Mouse (Mus musculus) NIH3T3 (cell line): ENCODE data around the gene Irf4.
A peak's percentile ranks its signal among the peaks of the same experiment; 100 is the strongest.

Experiments
- DNase-seq: peaks from one replicate; pipeline ENCODE4 v3.0.0-alpha.2; 2012; ENCODE audit warnings: low read depth

Irf4 gene

DNA sequence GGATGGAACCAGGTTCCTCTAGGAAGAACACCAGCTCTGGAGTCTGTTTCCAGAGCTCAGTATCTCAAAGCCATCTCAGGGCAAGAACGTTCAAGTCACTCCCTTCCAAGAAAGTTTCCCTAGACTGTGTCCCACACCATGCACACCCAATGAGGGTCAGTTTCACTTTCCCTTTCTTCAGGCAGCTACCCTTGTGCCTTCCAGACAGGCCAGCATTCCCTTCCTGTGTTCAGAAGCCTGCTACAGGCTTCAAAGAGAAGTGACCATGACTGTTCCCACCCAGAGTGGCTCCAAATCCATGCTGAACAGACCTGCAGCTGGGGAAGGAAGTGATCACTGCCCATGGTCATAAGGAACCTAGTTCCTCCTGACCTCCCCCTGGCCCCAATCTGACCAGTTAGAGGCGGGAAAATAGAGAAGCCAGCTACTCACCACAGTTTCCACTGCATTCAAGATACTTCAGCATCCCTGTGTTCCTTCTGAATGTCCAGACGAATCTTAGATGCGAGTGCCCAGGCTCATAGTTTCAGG is 10.7 kb upstream of the Irf4 start:
- no peak for DNase-seq

DNA sequence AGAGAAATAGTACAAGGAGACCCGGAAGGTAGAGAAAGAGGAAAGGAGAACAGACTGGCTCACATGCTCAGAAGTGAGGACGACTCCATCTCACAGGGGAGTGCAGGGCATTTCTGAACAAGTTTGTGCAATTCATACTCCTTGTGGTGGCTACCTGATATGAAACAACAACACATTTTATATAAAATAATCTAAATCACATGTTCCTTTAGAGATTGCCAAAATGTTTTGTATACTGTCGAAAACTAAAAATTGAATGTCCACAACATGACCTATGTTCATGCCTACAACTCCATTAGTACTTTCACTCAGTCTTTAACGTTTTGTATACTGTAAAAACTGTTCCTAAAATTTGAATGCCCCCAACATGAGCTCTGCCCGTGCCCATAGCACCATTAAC is 7.9 kb upstream of the Irf4 start:
- DNase-seq: no peak

DNA sequence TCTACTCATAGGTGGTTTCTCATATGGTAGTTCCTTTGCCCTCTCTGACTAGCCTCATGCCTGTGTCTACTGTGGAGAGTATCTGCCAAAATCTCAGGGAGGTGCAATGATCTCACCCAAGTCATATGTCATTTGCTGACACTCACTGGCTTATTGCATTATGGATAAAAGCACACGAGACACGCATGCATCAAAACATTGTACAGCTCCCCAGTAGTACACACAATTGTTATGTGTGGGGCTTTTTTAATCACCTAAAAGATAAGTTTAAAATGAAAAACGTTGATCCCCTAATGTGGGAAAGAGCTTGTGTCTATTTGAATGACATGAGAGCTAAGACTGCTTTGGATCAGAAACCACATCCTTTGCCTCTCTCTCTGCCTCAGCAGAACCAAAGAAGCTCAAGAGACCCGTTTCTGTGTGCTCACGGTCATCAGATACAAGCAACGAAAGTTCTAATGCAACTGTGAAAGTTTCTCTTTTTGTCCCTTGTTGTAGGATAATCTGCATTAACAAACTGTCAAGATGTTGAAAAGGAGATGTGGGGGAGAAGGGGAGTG is 6.5 kb upstream of the Irf4 start:
- DNase-seq: no peak

DNA sequence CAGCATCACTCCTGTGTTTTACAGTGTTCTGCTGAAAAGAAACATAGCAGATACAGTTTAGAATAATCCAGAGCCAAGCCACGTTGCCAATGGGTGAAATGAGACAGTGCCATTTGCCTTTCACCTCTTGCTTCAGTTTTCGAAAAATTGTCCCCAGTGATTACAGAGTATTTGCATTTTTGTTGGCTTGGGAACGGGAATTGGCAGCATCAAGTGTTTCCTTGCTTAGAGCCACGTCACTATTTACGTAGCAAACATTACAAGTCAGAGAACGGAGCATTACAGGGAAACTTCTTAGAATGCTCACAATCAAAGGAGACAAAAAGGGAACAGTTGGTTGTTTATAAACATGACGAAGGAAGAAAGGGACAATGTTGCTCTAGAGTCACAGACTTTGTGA is 3.9 kb upstream of the Irf4 start:
- no peak for DNase-seq

DNA sequence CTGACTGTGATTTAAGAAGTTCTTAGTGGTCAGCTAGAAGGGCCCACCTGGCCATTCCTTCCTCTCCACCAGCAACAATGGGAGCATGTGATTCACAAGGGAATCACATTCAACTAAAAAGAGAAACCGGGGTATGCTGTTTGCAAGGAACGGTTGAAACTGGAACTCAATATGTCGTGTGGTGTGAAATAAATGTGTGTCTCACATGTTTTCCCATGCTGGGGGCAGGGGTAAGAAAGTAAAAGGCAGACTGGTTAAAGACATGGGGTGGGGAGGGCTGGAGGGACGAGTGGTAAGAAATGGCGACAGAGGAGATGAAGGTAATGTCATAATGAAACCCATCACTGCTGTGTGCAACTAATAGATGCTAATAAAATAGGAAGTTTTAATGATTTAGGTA is 2.0 kb upstream of the Irf4 start:
- DNase-seq: no peak

DNA sequence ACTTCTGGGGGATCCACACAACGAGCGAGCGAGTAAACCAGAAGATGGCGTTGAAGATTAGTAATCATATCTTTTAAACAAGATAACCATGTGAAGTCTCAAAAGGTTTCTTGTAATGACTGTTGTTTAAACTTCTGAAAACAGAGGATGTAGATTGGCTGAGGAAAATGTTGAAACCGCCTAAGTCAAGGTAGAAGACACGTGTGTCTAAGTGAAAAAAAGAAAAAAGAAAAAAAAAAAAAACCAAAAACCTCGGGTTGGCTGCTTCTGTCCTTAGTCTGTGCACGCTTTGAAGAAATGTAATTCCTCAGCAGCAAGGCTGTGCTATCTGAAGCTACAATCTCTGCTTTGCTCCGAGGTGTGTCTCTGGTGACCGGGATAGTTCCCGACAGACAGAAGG is 1.5 kb upstream of the Irf4 start:
- no peak for DNase-seq

DNA sequence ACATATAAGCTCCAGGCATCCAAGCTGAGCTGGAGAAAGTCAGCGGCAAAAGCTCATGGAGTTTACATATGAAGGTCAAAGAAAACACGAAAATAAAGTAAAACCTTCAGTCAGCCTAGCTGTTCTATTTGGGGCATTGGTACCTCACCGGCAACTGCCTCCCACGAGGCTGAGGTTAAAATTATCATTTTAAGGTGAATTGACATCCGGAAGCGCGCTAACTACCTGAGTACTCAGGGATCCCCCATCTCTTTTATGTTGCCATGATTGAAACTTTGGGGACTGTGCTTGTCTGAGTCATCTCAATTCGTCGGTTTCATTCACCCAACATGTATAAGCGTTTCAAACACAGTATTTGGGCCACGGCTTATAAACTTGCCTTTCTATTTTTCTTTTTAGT is 705 bp upstream of the Irf4 start:
- no peak for DNase-seq

DNA sequence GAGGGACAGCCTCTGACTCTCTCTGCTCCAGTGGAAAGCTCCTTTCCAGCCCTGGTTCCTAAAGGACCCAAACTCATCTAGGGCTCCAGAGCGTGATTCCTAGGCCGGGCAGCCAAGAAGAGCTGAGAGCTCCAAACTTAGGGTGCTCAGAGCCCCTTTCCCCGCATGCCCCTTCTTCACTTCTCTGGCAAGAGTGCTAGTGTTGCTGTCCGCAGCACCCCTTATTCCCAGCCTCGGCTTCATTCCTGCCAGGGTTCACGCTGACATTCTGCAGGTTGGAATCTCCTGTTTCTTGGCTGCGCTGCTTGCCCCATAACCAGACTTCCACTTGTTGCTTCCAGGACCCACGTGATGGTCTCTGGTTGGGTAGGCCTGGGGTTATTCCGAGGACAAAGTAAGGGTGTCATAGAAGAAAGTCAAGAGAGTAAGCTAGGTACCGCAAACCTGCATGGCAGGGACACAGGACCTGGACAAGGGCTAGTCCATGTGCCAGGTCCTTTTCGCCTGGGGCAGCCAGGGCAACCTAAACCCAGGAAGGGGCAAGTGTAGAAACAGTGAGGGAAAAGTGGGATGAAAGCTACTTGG is 623 bp downstream of the Irf4 start:
- DNase-seq: no peak

DNA sequence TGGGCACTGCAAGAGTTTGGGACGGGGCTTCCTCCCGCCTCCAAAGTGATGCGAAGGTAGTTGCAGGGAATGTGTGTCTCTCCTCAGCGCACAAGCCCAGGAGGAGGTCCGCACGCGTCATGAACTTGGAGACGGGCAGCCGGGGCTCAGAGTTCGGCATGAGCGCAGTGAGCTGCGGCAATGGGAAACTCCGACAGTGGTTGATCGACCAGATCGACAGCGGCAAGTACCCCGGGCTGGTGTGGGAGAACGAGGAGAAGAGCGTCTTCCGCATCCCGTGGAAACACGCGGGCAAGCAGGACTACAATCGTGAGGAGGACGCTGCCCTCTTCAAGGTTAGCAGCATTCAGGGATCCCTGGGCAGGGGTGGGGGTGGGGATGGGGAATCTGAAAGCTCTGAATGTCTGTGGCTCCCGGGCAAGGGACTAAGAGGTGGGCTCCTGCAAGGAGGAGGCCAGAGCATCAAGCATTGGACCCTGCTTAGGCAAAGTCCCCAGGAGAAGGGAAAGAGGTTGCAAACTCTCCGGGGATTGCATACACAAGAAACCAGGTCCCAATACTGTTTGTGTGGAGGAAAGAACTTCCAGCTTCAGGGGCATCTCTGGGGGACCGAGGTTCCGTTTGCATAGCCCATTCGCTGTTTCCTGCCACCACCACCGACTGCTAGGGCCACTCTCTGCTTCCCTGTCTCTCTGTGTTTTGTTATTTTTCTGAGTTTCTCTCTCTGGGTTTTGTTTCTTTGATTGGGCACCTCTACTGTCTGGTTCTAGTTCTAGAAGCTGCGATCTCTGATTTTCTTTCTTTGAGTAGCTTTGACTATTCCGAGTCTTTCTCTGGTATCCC is 1.7 kb downstream of the Irf4 start:
- DNase-seq: no peak

DNA sequence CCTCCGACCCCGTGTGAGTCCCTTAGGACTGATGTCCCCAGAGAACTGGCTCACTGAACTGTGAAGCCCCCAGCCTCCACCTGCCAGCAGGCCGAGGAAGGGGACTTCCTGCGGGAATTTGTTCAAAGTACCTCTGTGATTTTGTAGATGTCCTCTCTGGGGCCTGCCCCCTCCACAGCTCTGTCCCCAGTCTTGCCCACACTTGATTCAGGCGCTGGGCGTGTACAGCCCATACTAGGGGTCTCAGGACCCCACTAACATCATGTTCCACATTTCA is 2.2 kb downstream of the Irf4 start:
- DNase-seq: no peak

DNA sequence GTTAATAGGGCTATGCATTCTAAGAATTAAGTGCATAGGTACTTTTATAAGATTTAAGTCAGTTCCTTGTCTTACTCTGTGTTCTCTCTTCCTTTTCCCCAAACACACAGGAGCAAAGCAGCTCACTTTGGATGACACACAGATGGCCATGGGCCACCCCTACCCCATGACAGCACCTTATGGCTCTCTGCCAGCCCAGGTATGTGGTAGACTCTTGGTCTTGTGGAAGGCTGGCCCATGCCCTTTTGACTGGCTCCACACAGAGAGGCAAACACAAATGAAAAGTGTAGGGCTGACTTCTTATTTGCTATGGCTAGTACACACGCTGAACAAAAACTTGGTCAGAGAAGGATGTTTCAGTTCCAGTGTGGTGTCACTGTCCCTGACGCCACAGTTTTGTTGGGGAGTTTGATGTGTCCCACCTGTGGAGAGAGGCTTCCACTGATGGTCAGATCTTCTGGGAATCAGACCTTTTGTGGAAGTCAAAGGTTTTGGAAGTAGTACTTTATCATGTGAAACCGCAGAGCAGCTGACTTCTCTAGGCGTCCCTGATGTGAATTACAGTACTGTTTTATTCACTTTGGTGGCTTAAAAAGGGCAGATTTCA is 3.7 kb downstream of the Irf4 start:
- no peak for DNase-seq

DNA sequence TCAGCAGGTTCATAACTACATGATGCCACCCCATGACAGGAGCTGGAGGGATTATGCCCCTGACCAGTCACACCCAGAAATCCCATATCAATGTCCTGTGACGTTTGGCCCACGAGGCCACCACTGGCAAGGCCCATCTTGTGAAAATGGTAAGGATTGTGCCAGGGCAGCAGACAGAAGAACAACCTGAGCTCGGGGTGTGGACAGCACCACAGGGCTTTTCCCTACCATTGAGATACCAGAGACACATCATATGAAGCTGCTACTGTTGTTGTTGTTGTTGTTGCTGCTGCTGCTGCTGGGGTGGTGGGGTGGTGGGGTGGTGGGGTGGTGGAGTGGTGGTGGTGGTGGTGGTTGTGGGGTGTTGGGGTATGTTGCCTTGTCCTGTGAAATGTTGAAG is 4.4 kb downstream of the Irf4 start:
- DNase-seq: no peak

DNA sequence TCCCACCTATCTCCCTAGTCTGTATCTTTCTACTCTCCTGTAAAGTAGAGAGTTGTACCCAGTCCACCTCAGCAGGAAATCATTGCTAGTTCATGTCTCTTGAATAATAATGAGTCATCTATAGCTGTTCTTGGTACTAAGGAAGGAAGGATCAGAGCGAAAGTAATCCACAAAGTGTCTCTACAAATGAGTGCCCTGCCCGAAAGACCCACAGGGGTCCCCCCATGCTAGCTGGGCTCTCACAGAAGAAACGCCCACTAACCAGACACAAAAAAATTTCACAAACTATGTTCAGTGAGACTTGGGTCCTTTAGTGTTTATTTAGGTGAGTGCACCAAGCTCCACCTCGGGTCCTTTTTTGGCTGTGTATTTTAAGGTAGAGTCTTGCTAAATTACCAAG is 5.0 kb downstream of the Irf4 start:
- no peak for DNase-seq

DNA sequence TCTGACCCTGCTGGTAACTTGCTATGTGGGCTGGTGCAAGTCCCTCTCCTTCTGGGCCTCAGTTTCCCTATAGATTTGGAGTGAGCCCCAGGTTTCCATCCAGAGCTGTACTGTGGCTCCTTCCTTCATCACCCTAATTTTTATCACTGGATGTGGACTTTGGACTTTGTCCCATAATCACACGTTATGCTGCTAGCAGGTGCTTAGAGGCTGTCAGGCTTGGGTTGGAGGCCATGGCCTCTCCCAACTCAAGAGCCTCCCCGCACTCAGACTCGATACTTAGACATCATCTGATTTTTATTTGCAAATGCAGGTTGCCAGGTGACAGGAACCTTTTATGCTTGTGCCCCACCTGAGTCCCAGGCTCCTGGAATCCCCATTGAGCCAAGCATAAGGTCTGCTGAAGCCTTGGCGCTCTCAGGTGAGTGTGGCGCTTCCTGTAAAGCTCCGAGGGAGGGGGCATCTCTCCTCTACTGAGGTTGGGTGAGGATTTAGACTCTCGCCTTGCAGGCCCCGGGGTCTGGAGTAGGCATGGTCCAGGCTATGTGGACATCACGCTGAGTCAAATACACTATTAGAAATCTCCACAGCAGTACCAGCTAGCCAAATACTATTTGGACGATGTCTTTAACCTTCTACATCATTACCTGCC is 5.9 kb downstream of the Irf4 start:
- no peak for DNase-seq

DNA sequence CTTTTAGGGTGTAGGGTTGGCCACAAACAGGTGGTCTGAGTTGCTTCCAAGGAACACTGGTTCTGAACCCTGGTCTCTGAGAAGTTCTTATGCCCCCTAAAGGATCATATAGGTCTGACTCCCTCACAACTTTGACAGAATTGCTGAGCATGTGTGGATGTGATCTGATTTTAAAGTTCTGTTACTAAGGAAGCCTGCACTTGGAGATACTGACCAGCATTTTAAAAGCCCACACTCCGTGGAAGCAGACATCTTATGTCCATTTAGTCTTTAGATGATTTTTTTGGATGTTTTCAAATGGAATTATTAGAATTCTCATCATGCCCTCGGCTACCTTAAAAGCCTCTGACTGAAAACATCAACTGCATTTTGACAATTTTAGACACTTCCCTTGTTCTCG is 6.6 kb downstream of the Irf4 start:
- DNase-seq: no peak

DNA sequence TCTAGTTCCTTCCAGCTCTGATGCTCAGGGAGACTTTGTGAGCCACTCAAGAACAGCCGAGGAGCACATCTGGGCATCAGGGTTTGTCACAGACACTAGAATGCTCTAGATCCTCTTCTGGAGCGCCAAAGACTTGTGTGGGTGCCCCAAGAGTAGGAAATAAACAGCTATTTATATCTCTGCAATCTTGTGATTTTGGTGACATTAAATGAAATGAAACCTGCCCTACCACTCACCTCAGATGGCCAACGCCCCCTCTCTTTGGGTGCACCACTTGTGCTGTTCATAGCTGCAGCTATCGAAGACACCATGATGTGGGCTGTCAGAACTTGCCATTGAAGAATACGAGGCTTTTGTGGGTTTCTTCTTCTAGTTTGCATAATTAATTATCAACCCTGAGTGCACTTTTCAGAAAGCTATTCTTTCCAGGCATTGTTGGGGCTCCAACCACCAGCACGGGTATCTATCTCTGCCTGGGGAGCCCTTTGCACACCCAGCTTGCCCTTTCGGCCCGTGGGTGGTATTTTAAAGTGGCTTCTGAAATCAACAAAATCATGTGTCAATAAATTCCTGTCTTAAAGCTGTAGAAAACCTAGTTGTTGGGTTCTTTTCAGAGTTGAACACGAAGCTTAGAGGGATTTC is 7.1 kb downstream of the Irf4 start:
- DNase-seq: no peak

DNA sequence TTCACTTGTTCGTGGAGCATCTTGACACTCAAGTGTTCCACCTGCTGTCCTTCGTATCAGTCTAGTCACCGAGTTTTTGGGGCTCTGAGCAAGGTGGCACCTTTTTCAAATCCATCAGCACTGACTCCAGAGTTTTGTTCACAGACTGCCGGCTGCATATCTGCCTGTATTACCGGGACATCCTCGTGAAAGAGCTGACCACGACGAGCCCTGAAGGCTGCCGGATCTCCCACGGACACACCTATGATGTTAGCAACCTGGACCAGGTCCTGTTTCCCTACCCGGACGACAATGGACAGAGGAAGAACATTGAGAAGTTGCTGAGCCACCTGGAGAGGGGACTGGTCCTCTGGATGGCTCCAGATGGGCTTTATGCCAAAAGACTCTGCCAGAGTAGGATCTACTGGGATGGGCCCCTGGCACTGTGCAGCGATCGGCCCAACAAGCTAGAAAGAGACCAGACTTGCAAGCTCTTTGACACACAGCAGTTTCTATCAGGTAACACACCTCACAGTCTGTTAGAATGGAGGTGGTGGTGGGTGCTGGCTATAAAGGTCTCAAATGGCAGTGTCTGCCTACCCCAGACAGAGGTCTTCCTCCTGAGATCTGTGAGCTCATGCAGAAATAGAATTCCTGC is 8.4 kb downstream of the Irf4 start:
- no peak for DNase-seq

DNA sequence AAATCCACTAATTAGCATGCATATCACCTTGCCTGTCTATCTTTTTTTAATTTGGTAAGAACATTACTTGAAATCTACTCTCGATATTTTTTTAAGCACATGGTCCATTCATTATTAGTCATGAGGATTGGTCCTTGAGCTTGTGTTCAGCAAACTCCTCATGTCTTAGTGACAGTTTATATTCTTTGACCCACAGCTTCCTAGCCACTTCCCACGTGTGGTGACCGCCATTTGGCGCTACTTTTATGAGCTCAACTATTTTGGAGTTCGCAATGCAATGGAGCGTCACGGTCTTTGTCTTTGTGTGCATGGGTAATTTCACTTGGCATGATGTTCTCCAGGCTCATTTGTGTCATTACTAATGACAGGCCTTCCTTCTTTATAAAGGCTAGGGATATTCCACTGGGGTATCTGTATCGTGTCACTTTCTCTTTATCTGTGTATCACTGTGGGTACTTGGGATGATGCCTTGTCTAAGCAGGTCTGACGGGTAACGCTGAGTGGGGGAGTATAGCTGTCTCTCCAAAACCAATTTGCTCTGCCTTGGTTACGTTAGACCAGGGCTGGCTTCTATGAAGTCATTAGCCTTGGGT is 9.9 kb downstream of the Irf4 start:
- no peak for DNase-seq

DNA sequence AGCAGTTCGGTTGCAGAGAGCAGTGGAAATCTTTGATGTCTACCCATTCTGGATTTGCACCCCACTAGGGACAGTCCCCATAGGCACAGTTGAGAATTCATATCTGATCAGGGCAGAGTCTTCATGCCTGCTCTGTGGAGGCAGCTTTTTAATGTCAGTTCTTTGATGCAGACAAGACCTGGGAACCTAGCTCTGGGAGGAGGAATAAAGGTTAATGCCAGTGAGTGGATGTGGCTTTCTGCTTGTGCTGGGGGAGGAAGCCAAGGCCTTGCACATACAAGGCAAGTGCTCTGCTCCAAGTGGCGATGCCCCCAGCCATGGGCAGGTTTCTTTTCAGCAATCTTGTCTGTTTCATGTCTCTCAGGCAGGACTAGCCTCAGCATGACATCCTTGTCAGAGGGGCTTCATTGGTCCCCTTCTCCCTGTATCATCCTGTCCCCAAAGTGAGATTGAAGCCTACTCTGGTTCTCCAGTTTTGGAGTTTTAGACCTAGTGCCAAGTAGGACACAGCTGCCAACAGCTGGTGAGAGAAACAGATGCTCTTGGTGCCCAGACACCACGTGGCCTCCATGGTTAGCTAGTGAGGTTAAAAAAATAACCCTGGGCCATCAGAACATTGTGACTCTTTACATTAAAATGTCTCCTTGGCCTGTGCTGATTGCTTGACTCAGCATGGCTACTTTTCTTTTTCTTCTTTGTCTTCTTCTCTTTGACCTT is 11.5 kb downstream of the Irf4 start:
- peak; percentile 53 for DNase-seq

DNA sequence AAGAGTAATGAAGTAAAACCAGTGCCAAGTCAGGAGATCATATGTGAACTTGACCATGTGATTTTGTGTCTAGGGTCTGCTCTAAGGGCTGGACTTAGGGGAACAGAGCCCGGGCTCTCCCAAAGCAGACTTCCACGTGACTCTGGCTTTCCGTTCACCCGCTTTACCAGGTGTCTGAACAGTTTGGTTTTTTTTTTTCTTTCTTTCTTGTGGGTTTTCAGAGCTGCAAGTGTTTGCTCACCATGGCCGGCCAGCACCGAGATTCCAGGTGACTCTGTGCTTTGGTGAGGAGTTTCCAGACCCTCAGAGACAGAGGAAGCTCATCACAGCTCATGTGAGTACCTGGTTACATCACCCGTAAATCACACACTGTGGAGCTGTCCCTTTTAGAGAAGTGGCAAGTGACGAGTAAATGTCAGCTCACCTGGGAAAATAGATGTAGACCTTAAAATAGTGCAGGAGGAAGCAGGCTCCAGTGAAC is 12.2 kb downstream of the Irf4 start:
- no peak for DNase-seq

DNA sequence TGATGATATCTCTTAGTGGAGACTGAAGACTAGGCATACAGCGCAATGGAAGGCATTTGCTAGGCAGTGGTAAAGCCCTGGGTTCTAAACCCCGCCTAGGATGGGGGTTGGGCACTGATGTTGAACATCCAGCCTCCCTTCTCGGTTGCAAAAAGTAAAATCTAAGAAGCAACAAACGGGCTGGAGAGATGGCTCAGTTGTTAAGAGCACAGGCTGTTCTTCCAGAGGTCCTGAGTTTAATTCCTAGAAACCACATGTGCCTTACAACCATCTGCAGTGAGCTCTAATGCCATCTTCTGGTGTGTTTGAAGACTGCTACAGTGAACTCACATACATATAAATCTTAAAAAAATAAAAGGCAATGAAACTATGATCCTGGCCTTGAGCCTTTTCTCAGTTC is 13.2 kb downstream of the Irf4 start:
- no peak for DNase-seq
